Mouse (Mus musculus): ENCODE results near the gene Ncf4. TPM values are rescaled to one million over a fixed set of nuclear protein-coding genes. Genes with fewer than 3 reads are reported as not detected.

Ncf4 gene
- polyA plus RNA-seq, 1 experiment from 2014 or later, result 2.9 TPM

DNA sequence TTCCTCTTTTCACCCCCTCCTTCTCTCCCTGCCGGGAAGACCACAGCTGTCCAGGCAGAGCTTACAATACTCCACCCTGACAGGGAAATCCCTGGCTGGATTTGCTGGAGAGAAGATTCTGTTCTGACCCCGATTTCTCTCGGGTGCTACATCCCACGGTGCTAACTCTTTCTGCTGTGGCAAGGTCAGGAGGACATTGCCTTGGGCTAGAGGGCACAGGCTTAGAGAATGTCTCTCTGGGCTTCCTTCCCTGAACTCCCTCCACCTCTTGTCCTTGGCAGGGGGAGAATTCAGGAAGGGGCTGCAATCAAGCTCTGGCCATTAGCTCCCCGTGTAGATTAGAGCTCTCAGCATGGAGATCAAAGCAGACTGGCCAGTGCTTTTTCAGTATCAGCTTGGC lies 65.3 kb downstream of the Ncf4 start:
- no peaks in the 10 kb centered on the region for H3K4me1 ChIP-seq (replicated peaks; ENCODE audit: control insufficient read depth, insufficient read depth)
- no peak for DNase-seq (ENCODE audit: low spot score)
- no peak overlapping the region for H3K9ac ChIP-seq (ENCODE audit: low read length)
- H3K27ac ChIP-seq (replicated peaks), result no peak overlapping the region
- no peaks in the 10 kb centered on the region for H3K36me3 ChIP-seq (ENCODE audit: control insufficient read depth, insufficient read depth, low read length)
- H3K4me3 ChIP-seq (ENCODE audit: low read depth, low read length), result no peak overlapping the region
- no peak for ATAC-seq (ENCODE audit: low FRiP score, low TSS enrichment)
- WGBS, result 21% methylated on average over 5 of the region's 5 CpGs
- TF ChIP-seq EP300 (optimal IDR thresholded peaks at IDR 0.05) (no peak), CTCF (IDR thresholded peaks at IDR 0.05; ENCODE audit: low read depth) (no peak)
- no peaks in the 10 kb centered on the region for H3K9me3 ChIP-seq (ENCODE audit: control insufficient read depth, low read length)
- H3K4me2 ChIP-seq (replicated peaks; ENCODE audit: low read depth), result no peak overlapping the region
- H3K27me3 ChIP-seq (ENCODE audit: control insufficient read depth, insufficient read depth, low read length), result no peaks in the 10 kb centered on the region

DNA sequence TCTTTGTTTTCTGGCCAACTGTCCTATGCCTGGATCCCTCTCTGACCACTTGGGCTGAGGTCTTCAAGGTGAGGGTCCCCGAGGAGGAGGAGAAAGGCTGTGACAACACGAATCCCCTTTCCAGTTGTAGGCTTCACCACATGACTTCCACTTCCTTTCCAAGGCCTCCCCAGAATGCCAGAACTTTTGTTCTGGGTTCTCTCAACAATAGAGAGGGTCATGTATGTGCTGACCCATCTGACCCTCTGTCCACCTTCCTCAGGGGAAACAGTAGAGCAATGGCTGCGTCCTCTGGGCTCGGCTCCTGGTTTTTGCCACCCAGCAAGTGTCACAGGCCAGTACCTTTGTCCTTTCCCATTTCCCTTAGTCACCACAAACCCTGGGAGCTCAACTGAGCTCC lies 66.4 kb downstream of the Ncf4 start:
- DNase-seq (ENCODE audit: low spot score) (no peak), ATAC-seq (ENCODE audit: low FRiP score, low TSS enrichment) (no peak)
- Histone ChIP-seq H3K4me2 (replicated peaks; ENCODE audit: low read depth) (no peak overlapping the region), H3K27me3 (ENCODE audit: control insufficient read depth, insufficient read depth, low read length) (no peaks in the 10 kb centered on the region), H3K9ac (ENCODE audit: low read length) (no peak overlapping the region), H3K36me3 (ENCODE audit: control insufficient read depth, insufficient read depth, low read length) (no peaks in the 10 kb centered on the region), H3K27ac (replicated peaks) (no peak overlapping the region), H3K4me3 (ENCODE audit: low read depth, low read length) (no peak overlapping the region), H3K9me3 (ENCODE audit: control insufficient read depth, low read length) (no peaks in the 10 kb centered on the region), H3K4me1 (replicated peaks; ENCODE audit: control insufficient read depth, insufficient read depth) (no peaks in the 10 kb centered on the region)
- TF ChIP-seq CTCF (IDR thresholded peaks at IDR 0.05; ENCODE audit: low read depth) (no peak), EP300 (optimal IDR thresholded peaks at IDR 0.05) (no peak)
- 71% methylated on average over 4 of the region's 4 CpGs for WGBS

Small RNA genes lying within 50 kb of the gene (microRNA-seq; reads per million reads assigned to microRNA genes)
- gene Mir7676-1, result not detected

Other genes with a start within 250 kb of the Ncf4 start
- gene Cacng2, start 124.8 kb upstream of the Ncf4 start, polyA plus RNA-seq (2015; fragmentation: Nextera tagmentation; extraction: Ambion mirVana), result 0.02 and 0.05 TPM in 2 replicates
- gene Ift27, start 70.7 kb upstream of the Ncf4 start, polyA plus RNA-seq (2015; fragmentation: Nextera tagmentation; extraction: Ambion mirVana), result 42.2 and 42.5 TPM in 2 replicates
- gene Pvalb, start 38.4 kb upstream of the Ncf4 start, polyA plus RNA-seq (2015; fragmentation: Nextera tagmentation; extraction: Ambion mirVana), result 0.11 TPM in 1 of 2 replicates, not detected in the other
- 0.17 and 0.24 TPM in 2 replicates for gene Csf2rb2, start 60.9 kb downstream of the Ncf4 start, polyA plus RNA-seq (2015; fragmentation: Nextera tagmentation; extraction: Ambion mirVana)
- gene Csf2rb, start 81.0 kb downstream of the Ncf4 start, polyA plus RNA-seq (2015; fragmentation: Nextera tagmentation; extraction: Ambion mirVana), result 0.99 and 1.0 TPM in 2 replicates
- gene Tex33, start 151.1 kb downstream of the Ncf4 start, polyA plus RNA-seq (2015; fragmentation: Nextera tagmentation; extraction: Ambion mirVana), result not detected in 2 replicates
- gene Tst, start 161.1 kb downstream of the Ncf4 start, polyA plus RNA-seq (2015; fragmentation: Nextera tagmentation; extraction: Ambion mirVana), result 153 and 177 TPM in 2 replicates
- 5.6 and 5.7 TPM in 2 replicates for gene Mpst, start 161.6 kb downstream of the Ncf4 start, polyA plus RNA-seq (2015; fragmentation: Nextera tagmentation; extraction: Ambion mirVana)
- 25.9 and 26.2 TPM in 2 replicates for gene Kctd17, start 183.8 kb downstream of the Ncf4 start, polyA plus RNA-seq (2015; fragmentation: Nextera tagmentation; extraction: Ambion mirVana)
- gene Tmprss6, start 223.8 kb downstream of the Ncf4 start, polyA plus RNA-seq (2015; fragmentation: Nextera tagmentation; extraction: Ambion mirVana), result 0.48 and 0.50 TPM in 2 replicates